Mouse (Mus musculus) ovary, postnatal 14 days (tissue): ENCODE measurements at regions not wholly inside any gene's neighbourhood (a gene's known extent, or its start where the extent isn't known, plus 50 kb on each side); places are given as distances from the start of the nearest gene placed in this dataset.

Experiments used
- DNase-seq: peaks from one replicate; pipeline ENCODE4 v3.0.0; 2022; ENCODE audit warnings: low spot score

GRCm38 (mm10) chr1:142055207-142055606 lies 1585.3 kb upstream of the B3galt2 start:
- DNase-seq = no peak
